Mouse (Mus musculus): ENCODE measurements around the gene Akip1. TPM values are rescaled to one million over a fixed set of nuclear protein-coding genes. Genes with fewer than 3 reads are reported as not detected.

Akip1 gene
- polyA plus RNA-seq, 2 experiments from 2014 or later, result 25.5 to 35.6 TPM

Other genes starting within 250 kb of the Akip1 start
- not detected for gene Trim66, start 195.6 kb upstream of the Akip1 start, polyA plus RNA-seq (2017; shearing (Covaris generic))
- gene Rpl27a, start 184.5 kb upstream of the Akip1 start, polyA plus RNA-seq (2017; shearing (Covaris generic)), result 100 to 1,000 TPM; 252 to 318 TPM
- 1 to 10 TPM; 1.3 to 1.7 TPM for gene St5, start 85 bp upstream of the Akip1 start, polyA plus RNA-seq (2017; shearing (Covaris generic))
- under 1 TPM in 1 of 2 experiments, not detected in 1; 0.26 TPM for gene BC051019, start 20.2 kb downstream of the Akip1 start, polyA plus RNA-seq (2017; shearing (Covaris generic))
- not detected for gene Ascl3, start 28.0 kb downstream of the Akip1 start, polyA plus RNA-seq (2017; shearing (Covaris generic))
- gene Tmem9b, start 49.2 kb downstream of the Akip1 start, polyA plus RNA-seq (2017; shearing (Covaris generic)), result 100 to 1,000 TPM; 118 to 122 TPM
- under 1 TPM; 0.46 to 0.61 TPM for gene Nrip3, start 78.3 kb downstream of the Akip1 start, polyA plus RNA-seq (2017; shearing (Covaris generic))
- under 1 TPM in 1 of 2 experiments, not detected in 1; 0.09 TPM for gene Scube2, start 162.0 kb downstream of the Akip1 start, polyA plus RNA-seq (2017; shearing (Covaris generic))

Measured in activated CD4-positive, CD25-positive, alpha-beta regulatory T cell, adult 4 months (primary cell).